Mouse (Mus musculus) neural tube, embryonic 11.5 days (tissue): ENCODE measurements around the gene Sestd1. TPM values are rescaled to one million over a fixed set of nuclear protein-coding genes. Genes with fewer than 3 reads are reported as not detected.

Source experiments
- ATAC-seq: fragments of 200-750 bp; cut with Nextera tagmentation; 2 replicates; pipeline ENCODE4 v1.8.0; 2017; ENCODE audit warnings: moderate number of reproducible peaks, mild to moderate bottlenecking, moderate TSS enrichment, moderate library complexity; ENCODE audit not compliant: insufficient read depth, low FRiP score, low TSS enrichment
- DNase-seq: peaks from one replicate; pipeline ENCODE4 v3.0.0-alpha.2; 2015; ENCODE audit warnings: low spot score
- H3K27ac ChIP-seq: fragments of 300-500 bp; sonication (generic); 2 replicates; pipeline ENCODE4 v1.5.1; 2014; ENCODE audit warnings: low read depth, mild to moderate bottlenecking, low read length
- H3K27me3 ChIP-seq: fragments of 300-500 bp; sonication (generic); 2 replicates; pipeline ENCODE4 v1.6.1; 2014; ENCODE audit warnings: mild to moderate bottlenecking, low read length, mixed read lengths; ENCODE audit not compliant: control insufficient read depth, insufficient read depth
- H3K36me3 ChIP-seq: fragments of 300-500 bp; sonication (generic); 2 replicates; pipeline ENCODE4 v1.6.1; 2014; ENCODE audit warnings: mild to moderate bottlenecking, low read length, moderate library complexity, mixed read lengths; ENCODE audit not compliant: control insufficient read depth, insufficient read depth
- H3K4me1 ChIP-seq: fragments of 300-500 bp; sonication (generic); 2 replicates; pipeline ENCODE4 v1.6.1; 2014; ENCODE audit warnings: low read length, mixed read lengths; ENCODE audit not compliant: control insufficient read depth, insufficient read depth
- H3K4me2 ChIP-seq: fragments of 300-500 bp; sonication (generic); 2 replicates; pipeline ENCODE4 v1.6.1; 2014; ENCODE audit warnings: low read depth, mild to moderate bottlenecking, moderate library complexity
- H3K4me3 ChIP-seq: fragments of 300-500 bp; sonication (generic); 2 replicates; pipeline ENCODE4 v1.5.1; 2014; ENCODE audit warnings: low read depth, low read length
- H3K9ac ChIP-seq: fragments of 300-500 bp; sonication (generic); 2 replicates; pipeline ENCODE4 v1.6.1; 2014; ENCODE audit warnings: mild to moderate bottlenecking, low read length
- H3K9me3 ChIP-seq: fragments of 300-500 bp; sonication (generic); 2 replicates; pipeline ENCODE4 v1.6.1; 2016; ENCODE audit warnings: low read length; ENCODE audit not compliant: control insufficient read depth
- WGBS: fragments of 180-500 bp; shearing (Covaris S2); extraction: QIAGEN DNeasy Blood & Tissue Kit; methylation state at CpG from one replicate; pipeline ENCODE4 v1.1.7; 2014; 5-methylcytosine and 5-hydroxymethylcytosine counted together
- polyA plus RNA-seq: library from polyadenylated mRNA; unstranded; fragments of >200 nt; fragmentation: Nextera tagmentation; extraction: Ambion mirVana; gene quantifications from 2 replicates; pipeline ENCODE4 v1.2.1, GENCODE M21; 2014

Sestd1 gene
- polyA plus RNA-seq, 1 experiment from 2014 or later = 31.3 TPM

- H3K36me3 ChIP-seq = no peaks in the 10 kb centered on the region; the same call in 1 of the 2 replicates
- WGBS = 82% methylated on average over 10 of the region's 10 CpGs
- DNase-seq (no peak), ATAC-seq (no peak)
- H3K27ac ChIP-seq = no peak overlapping the region
- H3K4me1 ChIP-seq = no peaks in the 10 kb centered on the region
- H3K27me3 ChIP-seq = no peaks in the 10 kb centered on the region; the same call in 1 of the 2 replicates
- no peak overlapping the region for H3K9ac ChIP-seq
- H3K4me3 ChIP-seq = no peak overlapping the region
- no peaks in the 10 kb centered on the region for H3K9me3 ChIP-seq
- no peak overlapping the region for H3K4me2 ChIP-seq
These were observed 33.1 kb downstream of the Sestd1 start for GRCm38 (mm10) chr2:77247200-77247830.

- WGBS = 45% methylated on average over 3 of the region's 3 CpGs
- Histone ChIP-seq H3K36me3 (no peaks in the 10 kb centered on the region; the same call in 1 of the 2 replicates), H3K4me3 (no peak overlapping the region), H3K27ac (no peak overlapping the region), H3K9ac (no peak overlapping the region), H3K27me3 (no peaks in the 10 kb centered on the region; the same call in 1 of the 2 replicates), H3K4me2 (no peak overlapping the region), H3K4me1 (no peaks in the 10 kb centered on the region), H3K9me3 (no peaks in the 10 kb centered on the region)
- no peak for DNase-seq
- ATAC-seq = no peak
These were observed 34.6 kb downstream of the Sestd1 start for GRCm38 (mm10) chr2:77245806-77246205.

GRCm38 (mm10) chr2:77242248-77242647, 38.1 kb downstream of the Sestd1 start:
- DNase-seq (no peak), ATAC-seq (no peak)
- Histone ChIP-seq H3K4me2 (no peak overlapping the region), H3K4me3 (no peak overlapping the region), H3K27ac (no peak overlapping the region), H3K4me1 (no peaks in the 10 kb centered on the region), H3K9ac (no peak overlapping the region), H3K36me3 (no peaks in the 10 kb centered on the region; the same call in 1 of the 2 replicates), H3K27me3 (no peaks in the 10 kb centered on the region), H3K9me3 (no peaks in the 10 kb centered on the region)
- WGBS = 92% methylated on average over 6 of the region's 6 CpGs

- H3K36me3 ChIP-seq = no peaks in the 10 kb centered on the region; the same call in 1 of the 2 replicates
- no peak overlapping the region for H3K4me3 ChIP-seq
- no peak for DNase-seq
- no peak for ATAC-seq
- H3K27me3 ChIP-seq = no peaks in the 10 kb centered on the region
- H3K4me2 ChIP-seq = no peak overlapping the region
- WGBS = 94% methylated on average over 3 of the region's 3 CpGs
- H3K9me3 ChIP-seq = no peaks in the 10 kb centered on the region
- no peak overlapping the region for H3K27ac ChIP-seq
- no peaks in the 10 kb centered on the region for H3K4me1 ChIP-seq
- no peak overlapping the region for H3K9ac ChIP-seq
These were observed 41.8 kb downstream of the Sestd1 start for GRCm38 (mm10) chr2:77238607-77239006.

DNA sequence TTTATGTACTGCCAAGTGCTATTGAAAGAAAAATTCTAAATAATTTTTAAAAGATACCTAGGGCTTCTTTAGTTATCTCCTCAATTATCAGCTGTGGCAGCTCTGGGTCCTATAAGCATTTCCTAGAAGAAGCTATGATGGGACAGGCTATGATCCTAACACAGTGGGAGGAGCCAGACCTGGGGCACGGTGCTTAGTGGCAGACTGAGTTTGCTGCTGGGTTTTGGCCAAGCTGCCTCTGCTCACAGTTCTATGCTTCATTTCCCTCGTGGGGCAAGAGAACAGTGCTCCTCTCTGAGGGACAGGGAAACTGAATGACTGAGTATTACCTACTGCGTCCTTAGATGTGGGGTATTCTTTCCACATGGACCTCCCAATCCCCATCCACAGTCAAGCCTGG, 42.3 kb downstream of the Sestd1 start:
- Histone ChIP-seq H3K27ac (no peak overlapping the region), H3K4me3 (no peak overlapping the region), H3K4me1 (no peaks in the 10 kb centered on the region), H3K9ac (no peak overlapping the region), H3K36me3 (no peaks in the 10 kb centered on the region; the same call in 1 of the 2 replicates), H3K9me3 (no peaks in the 10 kb centered on the region), H3K27me3 (no peaks in the 10 kb centered on the region), H3K4me2 (no peak overlapping the region)
- DNase-seq (no peak), ATAC-seq (no peak)
- WGBS = 81% methylated on average over 3 of the region's 3 CpGs

- H3K4me2 ChIP-seq = no peak overlapping the region
- DNase-seq (no peak), ATAC-seq (no peak)
- H3K27ac ChIP-seq = no peak overlapping the region
- no peak overlapping the region for H3K9ac ChIP-seq
- no peaks in the 10 kb centered on the region for H3K9me3 ChIP-seq
- peaks cover 2% of the 10 kb centered on the region for H3K36me3 ChIP-seq
- WGBS = 87% methylated on average over 4 of the region's 4 CpGs
- H3K27me3 ChIP-seq = no peaks in the 10 kb centered on the region
- H3K4me3 ChIP-seq = no peak overlapping the region
- no peaks in the 10 kb centered on the region for H3K4me1 ChIP-seq
These were observed 43.5 kb downstream of the Sestd1 start for GRCm38 (mm10) chr2:77236860-77237259.

DNA sequence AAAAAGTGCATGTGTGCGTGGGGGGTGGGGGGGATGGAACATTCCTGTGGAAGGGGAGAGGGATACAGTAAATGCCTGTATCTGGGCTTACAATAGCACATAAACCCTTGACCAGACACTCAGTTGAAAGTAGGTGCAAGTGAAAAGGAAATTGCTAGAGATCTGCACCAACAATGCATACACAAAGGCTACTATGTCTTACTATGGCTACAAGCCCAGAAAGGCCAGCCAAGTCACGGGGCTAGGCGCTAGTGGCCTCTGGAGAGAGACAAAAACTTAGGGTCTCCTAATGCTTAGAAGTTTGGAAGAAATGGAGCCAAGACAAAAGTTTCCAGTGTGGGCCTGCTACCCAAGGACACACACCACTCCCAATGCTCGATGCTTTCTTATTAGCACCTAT, 44.5 kb downstream of the Sestd1 start:
- Histone ChIP-seq H3K27me3 (no peaks in the 10 kb centered on the region), H3K9me3 (no peaks in the 10 kb centered on the region), H3K4me3 (no peak overlapping the region), H3K4me1 (no peaks in the 10 kb centered on the region), H3K9ac (no peak overlapping the region), H3K4me2 (no peak overlapping the region), H3K36me3 (peaks cover 4% of the 10 kb centered on the region), H3K27ac (no peak overlapping the region)
- DNase-seq (no peak), ATAC-seq (no peak)
- 90% methylated on average over 4 of the region's 4 CpGs for WGBS

- H3K4me3 ChIP-seq = no peak overlapping the region
- peaks cover 4% of the 10 kb centered on the region for H3K36me3 ChIP-seq
- H3K4me2 ChIP-seq = no peak overlapping the region
- H3K9ac ChIP-seq = no peak overlapping the region
- H3K27ac ChIP-seq = no peak overlapping the region
- no peaks in the 10 kb centered on the region for H3K9me3 ChIP-seq
- WGBS = 97% methylated on average over 2 of the region's 2 CpGs
- H3K4me1 ChIP-seq = no peaks in the 10 kb centered on the region
- ATAC-seq = no peak
- no peaks in the 10 kb centered on the region for H3K27me3 ChIP-seq
- no peak for DNase-seq
These were observed 47.8 kb downstream of the Sestd1 start for GRCm38 (mm10) chr2:77232604-77233003.

- WGBS = 94% methylated on average over 2 of the region's 2 CpGs
These were observed 59.4 kb downstream of the Sestd1 start for GRCm38 (mm10) chr2:77220960-77221359.

More at GRCm38 (mm10) chr2:77220960-77221359, 59.4 kb downstream of the Sestd1 start:
- Histone ChIP-seq H3K4me1 (no peaks in the 10 kb centered on the region), H3K4me3 (no peak overlapping the region), H3K27ac (no peak overlapping the region), H3K9ac (no peak overlapping the region), H3K9me3 (no peaks in the 10 kb centered on the region), H3K36me3 (no peaks in the 10 kb centered on the region), H3K4me2 (no peak overlapping the region), H3K27me3 (no peaks in the 10 kb centered on the region)
- DNase-seq (no peak), ATAC-seq (no peak)
